Mouse (Mus musculus): ENCODE results near the gene Trem2.
"Not testable (repeated sequence)": the region's sequence is repeated elsewhere in the genome, so short reads cannot be mapped to it uniquely, and the experiment has no call there.

The Trem2 gene
- long read RNA-seq, experiment 1, transcript Trem2-201 (5 exons, 1,088 nt), result major isoform, 10 of 14 reads
- long read RNA-seq, experiment 1, partial matches to known transcripts, result 2 of 14 reads
- long read RNA-seq, experiment 1, other reads (novel, unspliced or antisense), result 0 of 14 reads
- long read RNA-seq, experiment 2, full-length matches to known transcripts, result 11 of 11 reads
- long read RNA-seq, experiment 2, partial matches to known transcripts, result 0 of 11 reads
- long read RNA-seq, experiment 2, other reads (novel, unspliced or antisense), result 0 of 11 reads

GRCm38 (mm10) chr17:48346231-48346630, at the start of gene Trem2:
Gene Trem2, plus strand, starts transcription at chr17:48346401.
- intact Hi-C loops (cut with DNase I), result no loop called here

- intact Hi-C loops (cut with DNase I), result no loop called here
Measured at GRCm38 (mm10) chr17:48299203-48299602, 47.0 kb upstream of the Trem2 start, which contains the start of gene Treml2. Gene Treml2, plus strand, starts transcription at chr17:48299498.

DNA sequence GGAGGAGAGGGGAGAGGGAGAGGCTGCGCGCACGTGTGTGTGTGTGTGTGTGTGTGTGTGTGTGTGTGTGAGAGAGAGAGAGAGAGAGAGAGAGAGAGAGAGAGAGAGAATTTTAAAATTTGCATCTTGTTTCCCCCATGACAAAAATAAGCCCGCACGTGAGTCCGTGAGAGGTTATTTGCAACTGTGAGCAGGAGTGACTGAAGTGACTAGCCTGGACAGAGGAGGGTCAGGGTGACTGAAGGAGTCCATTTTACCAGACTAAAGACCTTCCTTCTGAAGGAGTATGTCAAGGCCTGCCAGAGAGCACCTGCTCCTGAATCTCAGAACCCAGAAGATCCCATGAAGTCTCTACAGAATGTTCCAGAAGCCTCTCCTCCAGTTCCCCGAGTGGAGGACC, 46.4 kb upstream of the Trem2 start:
- intact Hi-C loops (cut with DNase I), result no loop called here

DNA sequence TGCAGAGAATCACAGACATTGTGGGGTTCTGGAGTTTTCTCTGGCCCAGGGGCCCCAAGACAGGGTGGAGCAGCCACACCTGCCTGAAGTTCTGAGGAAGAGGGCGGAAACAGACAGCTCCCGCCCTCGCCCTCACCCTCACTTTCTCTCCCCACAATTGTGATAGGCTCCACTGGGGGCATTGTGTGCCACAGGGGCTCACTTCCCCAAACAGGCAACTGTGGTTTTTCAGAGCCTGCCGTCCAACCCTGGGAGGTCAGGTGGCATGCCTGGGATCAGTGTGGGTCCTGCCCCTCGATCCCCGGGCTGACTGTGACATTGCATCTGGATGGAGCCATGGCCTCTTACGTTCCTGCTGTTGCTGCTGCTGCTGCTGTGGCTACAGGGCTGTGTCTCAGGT, 46.0 kb upstream of the Trem2 start:
- intact Hi-C loops (cut with DNase I), result no loop called here

GRCm38 (mm10) chr17:48300861-48301260, 45.3 kb upstream of the Trem2 start:
- intact Hi-C loops (cut with DNase I), result no loop called here

DNA sequence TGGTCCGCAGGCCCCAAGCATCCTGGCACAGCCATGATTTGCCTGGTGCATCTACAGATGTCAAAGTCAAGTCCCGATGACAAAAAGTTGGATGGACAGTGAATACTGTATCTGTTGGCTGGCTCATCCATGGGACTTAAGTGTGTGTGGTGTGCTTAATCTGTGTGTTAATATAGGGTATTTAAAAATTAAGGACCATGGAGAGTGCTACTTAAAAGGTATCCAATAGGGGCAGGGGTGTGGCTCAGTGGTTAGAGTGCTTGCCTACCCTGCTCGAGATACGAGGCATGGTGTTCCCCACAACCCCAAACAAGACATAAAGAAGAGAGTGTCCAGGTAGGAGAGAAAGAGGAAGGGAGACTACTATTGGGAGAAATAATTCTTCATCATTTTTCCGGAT, 44.4 kb upstream of the Trem2 start:
- intact Hi-C loops (cut with DNase I), result no loop called here

GRCm38 (mm10) chr17:48312124-48312523, 34.1 kb upstream of the Trem2 start:
- intact Hi-C loops (cut with DNase I), result no loop called here

DNA sequence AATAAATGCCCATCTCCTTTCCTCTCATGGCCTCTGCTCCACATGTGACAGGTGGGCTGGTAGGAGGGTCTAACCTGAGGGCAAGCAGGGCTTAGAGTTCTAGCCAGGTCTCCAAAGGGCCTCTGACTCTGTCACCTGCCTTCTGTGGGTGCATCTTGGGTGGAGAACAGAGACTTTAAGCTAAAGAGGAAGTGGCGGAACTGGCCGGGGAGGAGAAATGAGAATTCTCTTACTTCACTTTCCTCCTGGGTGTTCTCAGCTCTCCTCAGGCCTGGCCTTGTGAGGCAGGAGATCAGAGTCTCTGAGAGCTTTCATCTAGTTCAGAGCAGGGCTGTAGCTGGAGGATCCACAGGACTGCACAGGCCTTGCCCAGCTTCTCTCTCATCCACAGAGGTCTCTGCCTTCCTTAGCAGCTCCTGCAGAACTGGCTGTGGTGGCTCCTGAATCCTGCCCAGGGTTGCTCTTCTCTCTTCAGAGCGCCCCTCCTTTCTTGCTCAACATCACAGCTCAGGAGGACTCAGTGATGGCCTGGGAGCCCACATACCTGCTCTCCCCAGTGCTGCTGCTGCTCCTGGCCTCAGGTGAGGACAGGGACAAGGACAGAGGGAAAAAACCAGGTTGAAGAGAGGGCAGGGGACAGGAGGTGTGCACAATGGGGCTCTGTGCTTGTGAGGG, 30.2 kb upstream of the Trem2 start, which contains the start of gene B430306N03Rik:
Gene B430306N03Rik, plus strand, starts transcription at position 237 of the 675 bp plus-strand sequence.
- intact Hi-C loops (cut with DNase I), result not testable (repeated sequence)

DNA sequence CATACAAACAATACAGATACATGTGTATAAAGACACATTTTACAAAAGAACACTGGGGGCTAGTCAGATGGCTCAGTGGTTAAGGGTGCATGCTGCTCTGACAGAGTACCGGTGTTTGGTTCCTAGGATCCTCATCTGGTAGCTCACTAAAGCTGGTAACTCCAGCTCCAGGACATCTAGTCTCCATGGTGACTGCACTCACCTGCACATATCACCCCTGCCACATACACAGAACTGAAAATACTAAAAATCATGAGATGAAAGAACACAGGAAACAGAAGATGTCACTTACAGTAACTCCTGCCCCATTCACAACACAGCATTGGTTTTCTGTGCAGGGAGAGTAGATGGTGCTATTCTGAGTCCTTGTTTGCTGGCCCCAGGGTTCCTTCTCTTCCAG, 27.5 kb upstream of the Trem2 start:
- intact Hi-C loops (cut with DNase I), result no loop called here

- intact Hi-C loops (cut with DNase I), result no loop called here
Measured at GRCm38 (mm10) chr17:48321279-48321678, 24.9 kb upstream of the Trem2 start.

GRCm38 (mm10) chr17:48323236-48323635, 23.0 kb upstream of the Trem2 start:
- intact Hi-C loops (cut with DNase I), result no loop called here

- intact Hi-C loops (cut with DNase I), result no loop called here
Measured at GRCm38 (mm10) chr17:48324258-48324657, 21.9 kb upstream of the Trem2 start.

DNA sequence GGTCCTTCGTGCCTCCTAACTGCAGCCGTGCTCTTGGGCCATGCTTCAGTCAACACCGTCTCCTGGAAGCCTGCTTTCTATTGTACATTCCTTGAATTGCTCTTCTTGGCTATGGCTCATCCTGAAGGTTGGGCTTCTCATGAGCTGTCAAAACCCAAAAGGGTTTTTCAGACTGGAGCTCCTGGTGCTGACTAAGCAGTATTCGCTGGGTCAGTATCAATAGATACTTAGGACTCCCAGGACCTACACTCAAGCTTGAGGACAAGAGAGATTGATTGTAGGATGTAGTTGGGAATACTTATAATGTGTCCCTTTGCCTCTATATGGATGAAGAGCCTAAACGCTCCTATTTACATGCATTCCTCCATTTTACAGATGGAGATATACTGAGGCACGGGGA, 21.1 kb upstream of the Trem2 start:
- intact Hi-C loops (cut with DNase I), result no loop called here

- intact Hi-C loops (cut with DNase I), result no loop called here
Measured at GRCm38 (mm10) chr17:48325638-48326037, 20.6 kb upstream of the Trem2 start.

- intact Hi-C loops (cut with DNase I), result no loop called here
Measured at GRCm38 (mm10) chr17:48326656-48327055, 19.5 kb upstream of the Trem2 start.

DNA sequence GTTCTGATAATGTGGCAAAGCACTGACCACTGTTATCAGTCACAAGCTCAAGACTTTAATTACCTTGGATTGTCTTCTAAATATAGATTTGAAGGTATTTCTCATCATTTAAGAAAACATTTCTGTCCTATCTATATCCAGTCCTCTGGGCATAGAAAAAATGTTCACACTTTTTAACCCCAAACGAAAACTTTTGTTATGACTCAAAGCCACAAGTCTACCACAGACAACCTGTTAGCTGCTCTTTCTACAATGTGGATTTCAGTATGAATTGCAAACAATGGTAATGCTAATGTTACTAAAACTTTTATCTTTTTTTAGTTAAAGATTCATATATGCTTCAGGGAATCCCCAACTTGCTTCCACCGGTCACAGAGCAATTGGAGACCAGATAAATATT, 13.7 kb upstream of the Trem2 start:
- intact Hi-C loops (cut with DNase I), result no loop called here

GRCm38 (mm10) chr17:48334186-48334585, 12.0 kb upstream of the Trem2 start:
- intact Hi-C loops (cut with DNase I), result no loop called here

- intact Hi-C loops (cut with DNase I), result loop anchor here (1.0 to 5.0 kb wide), 3 partner anchors 62 to 225 kb away; no protein-coding TSS in a partner anchor
Measured at GRCm38 (mm10) chr17:48336857-48337256, 9.3 kb upstream of the Trem2 start.

GRCm38 (mm10) chr17:48340267-48340666, 5.9 kb upstream of the Trem2 start:
- intact Hi-C loops (cut with DNase I), result no loop called here

- intact Hi-C loops (cut with DNase I), result no loop called here
Measured at GRCm38 (mm10) chr17:48341947-48342346, 4.3 kb upstream of the Trem2 start.

- intact Hi-C loops (cut with DNase I), result no loop called here
Measured at GRCm38 (mm10) chr17:48343065-48343464, 3.1 kb upstream of the Trem2 start.

- intact Hi-C loops (cut with DNase I), result no loop called here
Measured at GRCm38 (mm10) chr17:48345824-48346223, 377 bp upstream of the Trem2 start.

DNA sequence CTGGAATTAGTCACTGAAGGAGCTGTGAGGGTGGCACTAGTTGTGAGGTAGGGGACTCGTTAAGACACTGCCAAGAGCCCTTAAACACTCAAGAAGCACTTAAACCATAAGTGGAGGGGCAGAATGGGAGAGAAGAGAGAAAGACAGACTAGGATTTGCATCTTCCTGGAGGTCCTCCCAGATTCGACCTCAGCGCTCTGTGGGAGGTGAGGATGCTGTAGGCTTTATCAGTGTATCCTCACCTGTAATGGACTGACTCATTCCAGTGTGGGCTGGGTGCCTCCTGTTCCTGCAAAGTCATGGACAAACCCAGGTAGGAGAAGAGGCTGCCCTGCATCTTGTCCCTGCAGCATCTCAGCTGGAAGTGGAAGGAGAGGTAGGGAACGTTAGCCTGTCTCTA, 633 bp downstream of the Trem2 start:
- intact Hi-C loops (cut with DNase I), result no loop called here
